ENCODE assay signal across 25 mouse cellular contexts in genomic region chr17:56913023-56913422, GRCm38 (mm10). TPM values are rescaled to one million over a fixed set of nuclear protein-coding genes. Genes with fewer than 3 reads are reported as not detected.
"Had no signal": no experiment of that assay in that cellular context is flagged by ENCODE, and none has a peak within 500 bp of the region (broad histone marks: within the 10 kb centered on the region; RNA-seq: fewer than 3 reads in every experiment).

No protein-coding gene starts in this region.

- H3K4me3 ChIP-seq: liver, embryonic 13.5 days; liver, embryonic 15.5 days; lung, embryonic 15.5 days; midbrain, embryonic 12.5 days; midbrain, embryonic 15.5 days; neural tube, embryonic 12.5 days had no signal

- ATAC-seq: liver, postnatal 0 days; lung, postnatal 0 days; midbrain, embryonic 15.5 days had no signal

- H3K4me1 ChIP-seq: midbrain, embryonic 12.5 days; midbrain, embryonic 15.5 days; neural tube, embryonic 12.5 days had no signal

- DNase-seq: liver, embryonic 13.5 days; liver, postnatal 0 days; lung, adult 2 months; lung, postnatal 14 days; lung, postnatal 36 days; right cerebral cortex, postnatal 25 days; right cerebral cortex, postnatal 4 days; thymus, adult 18-20 months; thymus, postnatal 36 days had no signal

- H3K27me3 ChIP-seq: liver, embryonic 13.5 days; liver, embryonic 15.5 days; lung, embryonic 15.5 days; midbrain, embryonic 12.5 days; midbrain, embryonic 15.5 days; neural tube, embryonic 12.5 days had no signal

- H3K4me2 ChIP-seq: liver, embryonic 11.5 days; liver, embryonic 13.5 days; liver, embryonic 15.5 days; lung, embryonic 15.5 days; midbrain, embryonic 12.5 days; midbrain, embryonic 15.5 days; neural tube, embryonic 12.5 days had no signal

- H3K9ac ChIP-seq: liver, embryonic 13.5 days; liver, embryonic 15.5 days; liver, postnatal 0 days; lung, embryonic 15.5 days; midbrain, embryonic 12.5 days; midbrain, embryonic 15.5 days; neural tube, embryonic 12.5 days had no signal

- H3K27ac ChIP-seq: liver, embryonic 13.5 days; liver, embryonic 15.5 days; lung, embryonic 15.5 days; macrophage; midbrain, embryonic 12.5 days; midbrain, embryonic 15.5 days; neural tube, embryonic 12.5 days had no signal

- H3K9me3 ChIP-seq: liver, embryonic 13.5 days; liver, embryonic 15.5 days; lung, embryonic 15.5 days; midbrain, embryonic 12.5 days; midbrain, embryonic 15.5 days; neural tube, embryonic 12.5 days had no signal

RNA-seq across cellular contexts. Expression of gene 1700061G19Rik, which starts 37.7 kb away (rescaled TPM):
- total RNA-seq: midbrain, postnatal 0 days; monocyte, adult 5-6 weeks; neutrophil, adult 5-6 weeks had no signal
- polyA plus RNA-seq: macrophage; small intestine, adult 2 months had no signal

RNA-seq across cellular contexts. Expression of gene Acsbg2, which starts 38.8 kb away (rescaled TPM):
- total RNA-seq: megakaryocyte, adult 5-6 weeks; monocyte, adult 5-6 weeks; neutrophil, adult 5-6 weeks had no signal
- polyA plus RNA-seq: liver, embryonic 11.5 days; liver, embryonic 13.5 days; liver, embryonic 15.5 days; liver, postnatal 0 days; lung, adult 2 months; lung, embryonic 15.5 days; lung, postnatal 0 days; macrophage; midbrain, embryonic 12.5 days; midbrain, embryonic 15.5 days; midbrain, postnatal 0 days; neural tube, embryonic 12.5 days; neural tube, embryonic 14.5 days; small intestine, adult 2 months; stomach, embryonic 14.5 days; stomach, embryonic 16.5 days had no signal
